Mouse (Mus musculus) lung, embryonic 14.5 days (tissue): ENCODE measurements around the gene Rundc3b. TPM values are rescaled to one million over a fixed set of nuclear protein-coding genes. Genes with fewer than 3 reads are reported as not detected.

ENCODE experiments used
- ATAC-seq: fragments of 200-750 bp; cut with Nextera tagmentation; 2 replicates; pipeline ENCODE4 v1.8.0; 2017; ENCODE audit warnings: mild to moderate bottlenecking, moderate TSS enrichment, moderate library complexity; ENCODE audit not compliant: insufficient read depth
- DNase-seq: peaks from one replicate; pipeline ENCODE4 v3.0.0-alpha.2; 2015
- H3K27ac ChIP-seq: fragments of 300-500 bp; sonication (generic); 2 replicates; pipeline ENCODE4 v1.5.1; 2014; ENCODE audit warnings: low read depth, mild to moderate bottlenecking, moderate library complexity
- H3K27me3 ChIP-seq: fragments of 300-500 bp; sonication (generic); 2 replicates; pipeline ENCODE4 v1.6.1; 2014; ENCODE audit warnings: low read length, control low read depth; ENCODE audit not compliant: insufficient read depth
- H3K36me3 ChIP-seq: fragments of 300-500 bp; sonication (generic); 2 replicates; pipeline ENCODE4 v1.6.1; 2014; ENCODE audit warnings: control low read depth; ENCODE audit not compliant: insufficient read depth
- H3K4me1 ChIP-seq: fragments of 300-500 bp; sonication (generic); 2 replicates; pipeline ENCODE4 v1.6.1; 2014; ENCODE audit warnings: antibody characterized with exemption, control low read depth; ENCODE audit not compliant: insufficient read depth
- H3K4me2 ChIP-seq: fragments of 300-500 bp; sonication (generic); 2 replicates; pipeline ENCODE4 v1.6.1; 2014; ENCODE audit warnings: mild to moderate bottlenecking
- H3K4me3 ChIP-seq: fragments of 300-500 bp; sonication (generic); 2 replicates; pipeline ENCODE4 v1.5.1; 2014; ENCODE audit warnings: low read depth, low read length
- H3K9ac ChIP-seq: fragments of 300-500 bp; sonication (generic); 2 replicates; pipeline ENCODE4 v1.6.1; 2014
- H3K9me3 ChIP-seq: fragments of 300-500 bp; sonication (generic); 2 replicates; pipeline ENCODE4 v1.6.1; 2016; ENCODE audit warnings: low read depth, low read length, control low read depth
- CTCF ChIP-seq: IDR thresholded peaks from 2 replicates; pipeline ENCODE4 v1.5.1; 2016; ENCODE audit warnings: antibody characterized with exemption, low read depth
- WGBS: fragments of 180-500 bp; shearing (Covaris S2); extraction: QIAGEN DNeasy Blood & Tissue Kit; methylation state at CpG from one replicate; pipeline ENCODE4 v1.1.7; 2014; 5-methylcytosine and 5-hydroxymethylcytosine counted together
- polyA plus RNA-seq: library from polyadenylated mRNA; unstranded; fragments of >200 nt; fragmentation: Nextera tagmentation; extraction: Ambion mirVana; gene quantifications from 2 replicates; pipeline ENCODE4 v1.2.1, GENCODE M21; 2014

Gene Rundc3b
- polyA plus RNA-seq, 1 experiment from 2014 or later = 2.1 TPM

DNA sequence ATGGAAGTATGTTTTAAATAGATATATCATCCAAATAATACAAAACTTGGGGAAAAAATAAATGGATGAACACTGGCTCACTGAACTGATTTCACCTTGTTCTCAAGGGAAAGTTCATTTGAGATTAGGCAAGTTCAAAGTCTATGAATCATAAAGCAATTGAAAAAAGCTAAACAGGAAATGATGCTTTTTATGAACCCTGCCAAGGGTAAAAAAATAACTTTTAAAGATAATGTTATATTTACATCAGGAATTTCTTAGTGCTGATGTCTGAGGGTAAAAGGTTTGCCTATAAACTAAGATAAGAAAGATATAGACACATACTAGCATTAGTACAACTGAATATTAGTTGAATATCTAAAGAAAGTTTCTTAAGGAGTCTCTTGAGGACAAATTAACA, 26.0 kb upstream of the Rundc3b start:
- no peaks in the 10 kb centered on the region for H3K4me1 ChIP-seq
- DNase-seq = no peak
- H3K4me2 ChIP-seq = no peak overlapping the region
- H3K9me3 ChIP-seq = no peaks in the 10 kb centered on the region
- no peak overlapping the region for H3K27ac ChIP-seq
- no peaks in the 10 kb centered on the region for H3K27me3 ChIP-seq
- ATAC-seq = no peak
- no peak overlapping the region for H3K9ac ChIP-seq
- TF ChIP-seq CTCF = no peak
- no peak overlapping the region for H3K4me3 ChIP-seq
- no peaks in the 10 kb centered on the region for H3K36me3 ChIP-seq

GRCm38 (mm10) chr5:8648300-8648699, 25.5 kb upstream of the Rundc3b start:
- no peak overlapping the region for H3K4me2 ChIP-seq
- WGBS = 86% methylated on average over 4 of the region's 4 CpGs
- H3K27me3 ChIP-seq = no peaks in the 10 kb centered on the region
- no peak for TF ChIP-seq CTCF
- no peak overlapping the region for H3K9ac ChIP-seq
- ATAC-seq (no peak), DNase-seq (no peak)
- H3K9me3 ChIP-seq = no peaks in the 10 kb centered on the region
- no peak overlapping the region for H3K27ac ChIP-seq
- no peaks in the 10 kb centered on the region for H3K36me3 ChIP-seq
- H3K4me3 ChIP-seq = no peak overlapping the region
- H3K4me1 ChIP-seq = no peaks in the 10 kb centered on the region

DNA sequence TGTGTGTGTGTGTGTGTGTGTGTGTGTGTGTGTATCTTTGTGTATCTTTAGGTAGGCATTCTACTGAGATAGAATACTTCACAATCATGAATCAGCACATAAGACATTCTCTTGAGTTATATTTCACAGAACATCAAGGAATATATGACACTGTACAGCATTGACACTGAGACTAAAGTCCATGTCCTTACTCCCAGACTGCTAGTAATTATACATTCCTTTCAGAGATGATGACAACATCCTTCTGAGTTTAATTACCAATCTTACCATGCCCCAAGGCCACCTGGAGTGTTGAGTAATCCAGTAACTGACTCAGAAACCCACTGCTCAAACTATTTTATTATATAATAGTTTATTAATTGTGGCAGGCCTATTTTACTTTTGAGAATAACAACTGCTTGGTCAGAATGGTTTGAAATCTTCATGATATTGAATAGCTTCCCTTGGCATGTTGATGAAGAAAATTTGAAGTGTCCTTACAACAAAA, 11.8 kb upstream of the Rundc3b start:
- H3K27me3 ChIP-seq = no peaks in the 10 kb centered on the region
- no peaks in the 10 kb centered on the region for H3K36me3 ChIP-seq
- no peak overlapping the region for H3K4me2 ChIP-seq
- no peaks in the 10 kb centered on the region for H3K9me3 ChIP-seq
- H3K4me3 ChIP-seq = no peak overlapping the region
- no peaks in the 10 kb centered on the region for H3K4me1 ChIP-seq
- DNase-seq = no peak
- H3K9ac ChIP-seq = no peak overlapping the region
- no peak overlapping the region for H3K27ac ChIP-seq
- no peak for ATAC-seq
- TF ChIP-seq CTCF = no peak

DNA sequence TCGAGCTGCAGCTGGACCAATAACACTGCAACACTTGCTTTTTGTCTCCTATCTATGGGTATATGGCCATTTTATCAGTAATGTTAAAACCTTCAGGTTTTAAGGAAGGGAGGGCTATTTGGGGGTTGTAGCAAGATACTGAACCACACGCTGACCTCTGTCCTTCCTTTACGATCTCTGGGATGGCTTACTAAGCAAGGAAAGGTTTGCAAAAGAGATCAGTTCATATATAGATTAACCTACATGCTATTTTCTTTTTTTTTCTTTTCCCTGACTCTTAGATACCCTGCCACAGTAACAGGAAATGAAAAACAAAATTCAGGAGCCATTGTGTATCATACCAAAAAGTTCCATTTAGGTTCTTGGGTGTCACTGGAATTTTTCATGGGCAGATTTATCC, 10.1 kb upstream of the Rundc3b start:
- no peaks in the 10 kb centered on the region for H3K36me3 ChIP-seq
- H3K4me1 ChIP-seq = no peaks in the 10 kb centered on the region
- H3K9me3 ChIP-seq = no peaks in the 10 kb centered on the region
- 69% methylated on average over 3 of the region's 3 CpGs for WGBS
- H3K27me3 ChIP-seq = no peaks in the 10 kb centered on the region
- H3K27ac ChIP-seq = no peak overlapping the region
- H3K4me2 ChIP-seq = no peak overlapping the region
- H3K9ac ChIP-seq = no peak overlapping the region
- DNase-seq (no peak), ATAC-seq (no peak)
- TF ChIP-seq CTCF = no peak
- H3K4me3 ChIP-seq = no peak overlapping the region

DNA sequence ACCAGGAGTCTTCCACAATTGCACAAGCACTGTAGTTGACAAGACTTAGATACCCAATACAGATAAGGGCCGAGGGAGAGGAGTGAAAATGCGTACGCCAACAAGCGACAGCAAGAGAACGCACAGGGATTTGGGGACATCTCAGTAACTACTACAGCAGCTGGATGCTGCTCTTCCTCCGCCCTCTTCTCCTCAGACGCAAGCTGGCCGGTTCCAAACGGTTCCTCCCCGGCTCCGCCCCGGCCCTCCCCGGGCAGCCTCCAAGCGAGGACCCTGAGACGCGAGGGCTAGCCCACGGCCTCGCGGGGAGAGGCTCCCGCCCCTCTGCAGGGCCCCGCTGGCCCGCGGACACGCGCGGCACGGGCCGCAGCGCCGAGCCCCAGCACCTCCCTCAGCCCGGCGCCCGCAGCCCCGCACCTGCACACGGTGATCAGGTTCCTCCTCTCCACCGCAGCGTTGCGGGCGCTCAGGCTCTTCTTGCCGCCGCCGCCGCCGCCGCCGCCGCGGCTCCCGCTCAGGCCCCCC, 619 bp downstream of the Rundc3b start:
- Histone ChIP-seq H3K4me1 (no peaks in the 10 kb centered on the region), H3K4me3 (peak overlapping the region; percentile 68), H3K4me2 (peak overlapping the region; percentile 99), H3K9ac (peak overlapping the region; percentile 59), H3K36me3 (no peaks in the 10 kb centered on the region), H3K9me3 (no peaks in the 10 kb centered on the region), H3K27me3 (no peaks in the 10 kb centered on the region), H3K27ac (no peak overlapping the region)
- under 1% methylated on average over 48 of the region's 49 CpGs for WGBS
- no peak for TF ChIP-seq CTCF
- peak; percentile 68 for DNase-seq
- peak; percentile 68 for ATAC-seq

- 65% methylated on average over 3 of the region's 3 CpGs for WGBS
- no peaks in the 10 kb centered on the region for H3K9me3 ChIP-seq
- peak; percentile 32 for DNase-seq
- no peak for ATAC-seq
- no peak for TF ChIP-seq CTCF
- H3K4me1 ChIP-seq = no peaks in the 10 kb centered on the region
- H3K4me3 ChIP-seq = no peak overlapping the region
- peak overlapping the region; percentile 24; the same call in 1 of the 2 replicates for H3K27ac ChIP-seq
- no peak overlapping the region for H3K4me2 ChIP-seq
- no peak overlapping the region for H3K9ac ChIP-seq
- no peaks in the 10 kb centered on the region for H3K27me3 ChIP-seq
- no peaks in the 10 kb centered on the region for H3K36me3 ChIP-seq
These were observed 51.6 kb downstream of the Rundc3b start for GRCm38 (mm10) chr5:8571118-8571517.

DNA sequence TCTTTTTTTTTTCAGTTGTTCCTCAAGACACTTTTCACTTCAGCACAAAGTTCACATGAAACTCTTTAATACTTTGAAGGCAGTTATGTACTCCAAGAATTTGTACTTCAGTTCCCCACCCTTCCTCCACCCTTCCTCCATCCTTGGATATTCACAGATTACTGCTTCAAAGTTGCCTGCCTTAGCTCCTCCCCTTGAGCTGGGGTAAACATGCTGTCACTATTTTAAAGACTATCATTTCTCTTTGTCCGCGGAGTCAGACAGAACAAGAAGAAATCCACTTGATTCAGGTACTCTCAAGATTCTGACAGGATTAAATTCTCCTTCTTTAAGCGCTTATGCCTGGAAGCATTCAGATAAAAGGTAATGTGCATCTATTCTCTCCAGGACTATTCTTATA, 55.9 kb downstream of the Rundc3b start:
- H3K36me3 ChIP-seq = no peaks in the 10 kb centered on the region
- WGBS = 32% methylated on average over 3 of the region's 3 CpGs
- no peaks in the 10 kb centered on the region for H3K9me3 ChIP-seq
- no peak overlapping the region for H3K9ac ChIP-seq
- no peak for TF ChIP-seq CTCF
- no peak for ATAC-seq
- H3K27ac ChIP-seq = no peak overlapping the region
- no peaks in the 10 kb centered on the region for H3K4me1 ChIP-seq
- no peak overlapping the region for H3K4me3 ChIP-seq
- no peak overlapping the region for H3K4me2 ChIP-seq
- H3K27me3 ChIP-seq = no peaks in the 10 kb centered on the region
- peak; percentile 26 for DNase-seq

DNA sequence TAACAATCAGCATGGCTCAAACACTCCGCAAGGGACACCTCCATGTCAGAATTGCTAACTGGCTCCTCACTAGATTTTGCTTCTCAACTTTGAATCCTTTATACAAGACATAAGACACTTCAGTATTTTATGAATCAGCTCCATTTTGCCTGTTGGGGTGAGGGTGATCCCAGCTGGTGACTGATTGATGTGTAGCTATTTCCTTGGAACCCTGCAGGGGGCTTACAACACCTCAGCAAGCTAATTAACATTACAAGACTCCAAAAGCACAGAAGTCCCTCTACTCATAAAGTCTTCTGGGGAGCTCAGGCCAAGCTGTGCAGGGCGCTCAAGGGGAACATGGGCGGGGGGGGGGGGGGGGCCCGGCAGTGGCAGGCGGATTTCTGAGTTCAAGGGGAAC, 78.2 kb downstream of the Rundc3b start:
- Histone ChIP-seq H3K9me3 (no peaks in the 10 kb centered on the region), H3K4me1 (no peaks in the 10 kb centered on the region), H3K27me3 (no peaks in the 10 kb centered on the region), H3K9ac (no peak overlapping the region), H3K27ac (no peak overlapping the region), H3K4me3 (no peak overlapping the region), H3K36me3 (no peaks in the 10 kb centered on the region), H3K4me2 (no peak overlapping the region)
- ATAC-seq (no peak), DNase-seq (no peak)
- TF ChIP-seq CTCF = no peak
- WGBS = 47% methylated on average over 2 of the region's 5 CpGs
